Comparison of ENCODE assay signal across 26 mouse cellular contexts in the genomic region with DNA sequence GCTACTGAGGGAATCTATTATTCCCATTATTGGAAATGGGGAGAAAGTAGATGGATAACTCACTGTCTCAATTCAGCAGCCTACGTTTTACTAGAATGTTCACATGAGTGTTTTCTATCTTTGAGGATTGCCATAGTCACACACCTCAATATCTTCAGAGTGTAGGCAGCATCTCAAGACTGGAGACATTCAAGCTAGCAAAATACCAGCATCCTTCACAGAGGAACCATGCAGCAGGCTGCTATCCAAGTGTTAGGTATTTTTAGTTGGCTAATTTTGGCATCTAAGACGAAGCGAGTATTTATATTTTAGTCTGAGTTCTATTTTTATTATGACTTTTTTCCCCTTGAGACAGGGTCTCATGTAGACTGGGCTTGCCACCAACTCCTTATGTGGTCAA. TPM values are rescaled to one million over a fixed set of nuclear protein-coding genes. Genes with fewer than 3 reads are reported as not detected.
DNase-seq lines count a peak whose midpoint lies in the region; ATAC-seq and TF ChIP-seq lines count a peak whose summit lies in the region.
"Had no signal": no experiment of that assay in that cellular context is flagged by ENCODE, and none has a peak within 500 bp of the region (broad histone marks: within the 10 kb centered on the region; RNA-seq: fewer than 3 reads in every experiment).

No protein-coding gene starts in this region.

- no peak for ATAC-seq in heart, embryonic 15.5 days (replicated peaks; ENCODE audit: insufficient number of reproducible peaks, insufficient read depth, low FRiP score, low read depth)
- ATAC-seq: activated CD4-positive, CD25-positive, alpha-beta regulatory T cell, adult 4 months; forebrain, embryonic 15.5 days; intestine, postnatal 0 days had no signal

- peaks cover 2% of the 10 kb centered on the region; the same call in 1 of the 2 replicates for H3K4me1 ChIP-seq in heart, adult 2 months (ENCODE audit: control insufficient read depth, insufficient read depth, low read length)
- H3K4me1 ChIP-seq in heart, embryonic 10.5 days, result no peaks in the 10 kb centered on the region
- H3K4me1 ChIP-seq in heart, embryonic 15.5 days (replicated peaks), result peaks cover 11% of the 10 kb centered on the region
- H3K4me1 ChIP-seq: embryonic facial prominence, embryonic 12.5 days; forebrain, embryonic 15.5 days had no signal

- no peaks in the 10 kb centered on the region for H3K79me2 ChIP-seq in heart, adult 2 months (replicated peaks; ENCODE audit: control insufficient read depth, insufficient read depth, low read length)

- H3K27me3 ChIP-seq in heart, adult 2 months (ENCODE audit: control insufficient read depth, insufficient read depth, low read length), result no peaks in the 10 kb centered on the region
- H3K27me3 ChIP-seq in heart, embryonic 10.5 days (ENCODE audit: insufficient read depth, poor library complexity, severe bottlenecking), result no peaks in the 10 kb centered on the region
- H3K27me3 ChIP-seq in heart, embryonic 15.5 days, result no peaks in the 10 kb centered on the region; the same call in 1 of the 2 replicates
- H3K27me3 ChIP-seq: embryonic facial prominence, embryonic 12.5 days; forebrain, embryonic 15.5 days had no signal

- H3K36me3 ChIP-seq in heart, adult 2 months (ENCODE audit: control insufficient read depth, insufficient read depth, low read length), result no peaks in the 10 kb centered on the region; the same call in 1 of the 2 replicates
- H3K36me3 ChIP-seq in heart, embryonic 10.5 days, result no peaks in the 10 kb centered on the region
- H3K36me3 ChIP-seq in heart, embryonic 15.5 days, result no peaks in the 10 kb centered on the region
- H3K36me3 ChIP-seq: embryonic facial prominence, embryonic 12.5 days; forebrain, embryonic 15.5 days had no signal

- H3K9ac ChIP-seq in heart, adult 2 months (ENCODE audit: low read depth, low read length), result no peak overlapping the region
- H3K9ac ChIP-seq in heart, embryonic 15.5 days, result no peak overlapping the region
- H3K9ac ChIP-seq: embryonic facial prominence, embryonic 12.5 days; forebrain, embryonic 15.5 days; hindbrain, embryonic 14.5 days; liver, embryonic 14.5 days had no signal

- TF ChIP-seq CTCF in heart, adult 2 months (IDR thresholded peaks at IDR 0.05), result no peak

- H3K4me3 ChIP-seq in heart, adult 2 months, result no peak overlapping the region
- H3K4me3 ChIP-seq in heart, embryonic 10.5 days, result no peak overlapping the region
- no peak overlapping the region for H3K4me3 ChIP-seq in heart, embryonic 15.5 days
- H3K4me3 ChIP-seq: embryonic facial prominence, embryonic 12.5 days; forebrain, embryonic 15.5 days had no signal

- DNase-seq in heart, adult 2 months, result no peak
- no peak for DNase-seq in heart, embryonic 10.5 days (ENCODE audit: low spot score)
- no peak for DNase-seq in heart, postnatal 36 days
- peak; percentile 10 to 15 for DNase-seq in heart, postnatal 10 days
- no peak for DNase-seq in T-cell, adult 2 months (ENCODE audit: low spot score)
- DNase-seq: adrenal gland, adult 8-10 months; B cell, adult 2 months; cerebellum, adult 11 months; cerebellum, adult 9-10 months; embryo, embryonic 11 days; gastrocnemius, postnatal 25 days; kidney, adult 9 months; kidney, postnatal 10 days; layer of hippocampus, postnatal 36 days; liver; lung, adult 2 months; lung, postnatal 10 days; midbrain, embryonic 14.5 days had no signal

- H3K4me2 ChIP-seq in heart, embryonic 15.5 days, result no peak overlapping the region
- H3K4me2 ChIP-seq: embryonic facial prominence, embryonic 12.5 days; forebrain, embryonic 15.5 days; hindbrain, embryonic 14.5 days had no signal

- H3K27ac ChIP-seq in heart, adult 2 months, result peak overlapping the region; percentile 68
- no peak overlapping the region for H3K27ac ChIP-seq in heart, embryonic 10.5 days
- peak overlapping the region; percentile 59 for H3K27ac ChIP-seq in heart, embryonic 15.5 days
- H3K27ac ChIP-seq: embryonic facial prominence, embryonic 12.5 days; forebrain, embryonic 15.5 days; hindbrain, embryonic 14.5 days; liver, embryonic 14.5 days; macrophage had no signal

- no peak for TF ChIP-seq POLR2A in heart, adult 2 months (IDR thresholded peaks at IDR 0.05; ENCODE audit: insufficient read depth, low read depth, low read length)

- 26% methylated on average over 3 of the region's 3 CpGs for WGBS in heart, adult 2 months
- WGBS in heart, embryonic 10.5 days, result 57% methylated on average over 3 of the region's 3 CpGs
- WGBS in heart, embryonic 15.5 days, result 47% methylated on average over 3 of the region's 3 CpGs

- peaks cover 4% of the 10 kb centered on the region; the same call in 1 of the 2 replicates for H3K9me3 ChIP-seq in heart, embryonic 10.5 days
- H3K9me3 ChIP-seq in heart, embryonic 15.5 days (replicated peaks), result no peaks in the 10 kb centered on the region
- H3K9me3 ChIP-seq: embryonic facial prominence, embryonic 12.5 days; forebrain, embryonic 15.5 days had no signal

- intact Hi-C loops in heart, adult 2 months (cut with DNase I), result no loop called here
- intact Hi-C loops in heart, postnatal 36 days (cut with DNase I), result no loop called here
- intact Hi-C loops in heart, postnatal 10 days (cut with DNase I), result no loop called here

- TF ChIP-seq EP300 in heart, adult 2 months (IDR thresholded peaks at IDR 0.05; ENCODE audit: insufficient read depth, low read depth, low read length), result no peak

RNA-seq across cellular contexts. Expression of a gene that starts 24.9 kb away (rescaled TPM):
- total RNA-seq in heart, adult 2 months (2021), result 10 to 100 TPM; 96.7 to 97.0 TPM
- polyA plus RNA-seq in heart, adult 2 months (2012; rRNA removed), result 34.1 and 62.8 TPM in 2 replicates
- polyA plus RNA-seq in heart, embryonic 10.5 days (2016; fragmentation: Nextera tagmentation; extraction: Ambion mirVana), result 128 and 132 TPM in 2 replicates
- polyA plus RNA-seq in heart, embryonic 15.5 days (2015; fragmentation: Nextera tagmentation; extraction: Ambion mirVana), result 109 and 113 TPM in 2 replicates
- 100 to 1,000 TPM in 1 of 2 experiments, 10 to 100 TPM in 1; 88.7 to 105 TPM for total RNA-seq in heart, postnatal 36 days (2021)
- 100 to 1,000 TPM; 102 to 107 TPM for total RNA-seq in heart, postnatal 10 days (2021)

RNA-seq across cellular contexts. Expression of a gene that starts 48.0 kb away (rescaled TPM):
- total RNA-seq in heart, adult 2 months (2021), result 10 to 100 TPM; 53.7 to 54.7 TPM
- 23.3 and 37.5 TPM in 2 replicates for polyA plus RNA-seq in heart, adult 2 months (2012; rRNA removed)
- 170 and 182 TPM in 2 replicates for polyA plus RNA-seq in heart, embryonic 10.5 days (2016; fragmentation: Nextera tagmentation; extraction: Ambion mirVana)
- 147 and 155 TPM in 2 replicates for polyA plus RNA-seq in heart, embryonic 15.5 days (2015; fragmentation: Nextera tagmentation; extraction: Ambion mirVana)
- total RNA-seq in heart, postnatal 36 days (2021), result 10 to 100 TPM; 56.6 to 58.5 TPM
- 10 to 100 TPM; 73.3 to 77.8 TPM for total RNA-seq in heart, postnatal 10 days (2021)

Comparison
In these comparisons a context has a peak if more than half of its experiments do, and no peak if none do; other contexts are left out.
1. DNase-seq: peak in heart, postnatal 10 days (2 of 2); none in heart, adult 2 months (0 of 2), heart, embryonic 10.5 days (single experiment), heart, postnatal 36 days (0 of 2) and T-cell, adult 2 months (single experiment).